8 mouse cellular contexts compared by ENCODE assay signal in genomic region chr15:81236062-81236461, GRCm38 (mm10). TPM values are rescaled to one million over a fixed set of nuclear protein-coding genes. Genes with fewer than 3 reads are reported as not detected.
DNase-seq lines count a peak whose midpoint lies in the region; ATAC-seq and TF ChIP-seq lines count a peak whose summit lies in the region.

No protein-coding gene starts in this region.

- H3K27me3 ChIP-seq in lung, embryonic 16.5 days (ENCODE audit: control insufficient read depth, insufficient read depth, low read depth, low read length): peaks cover 12% of the 10 kb centered on the region
- H3K27me3 ChIP-seq in limb, embryonic 14.5 days (ENCODE audit: control insufficient read depth, insufficient read depth, low read length): no peaks in the 10 kb centered on the region
- no peaks in the 10 kb centered on the region for H3K27me3 ChIP-seq in stomach, embryonic 14.5 days (ENCODE audit: control insufficient read depth, insufficient read depth, low read length)

- peak; percentile 39 for DNase-seq in embryo, embryonic 11 days
- DNase-seq in embryo, embryonic 10 days (ENCODE audit: low spot score): no peak
- DNase-seq in lung, postnatal 14 days: no peak
- no peak for DNase-seq in limb, embryonic 14.5 days (ENCODE audit: low spot score)
- no peak for DNase-seq in ovary, postnatal 10 days (ENCODE audit: low spot score)
- no peak for DNase-seq in adrenal gland, postnatal 25 days

- no peaks in the 10 kb centered on the region for H3K9me3 ChIP-seq in lung, embryonic 16.5 days (ENCODE audit: control insufficient read depth, low read length)
- no peaks in the 10 kb centered on the region for H3K9me3 ChIP-seq in limb, embryonic 14.5 days (ENCODE audit: control insufficient read depth, low read length)
- no peaks in the 10 kb centered on the region for H3K9me3 ChIP-seq in stomach, embryonic 14.5 days (ENCODE audit: control insufficient read depth, low read depth, low read length)

- 10% methylated on average over 8 of the region's 8 CpGs for WGBS in lung, embryonic 16.5 days
- 8% methylated on average over 8 of the region's 8 CpGs for WGBS in limb, embryonic 14.5 days
- WGBS in stomach, embryonic 14.5 days: 4% methylated on average over 8 of the region's 8 CpGs

- H3K9ac ChIP-seq in lung, embryonic 16.5 days (ENCODE audit: low read length): peak overlapping the region; percentile 56
- peak overlapping the region; percentile 54; the same call in 1 of the 2 replicates for H3K9ac ChIP-seq in limb, embryonic 14.5 days (ENCODE audit: low read depth, low read length, severe bottlenecking)
- no peak overlapping the region for H3K9ac ChIP-seq in stomach, embryonic 14.5 days (replicated peaks; ENCODE audit: low read depth, low read length)

- H3K4me3 ChIP-seq in lung, embryonic 16.5 days (ENCODE audit: low read length): peak overlapping the region; percentile 44
- H3K4me3 ChIP-seq in limb, embryonic 14.5 days (replicated peaks; ENCODE audit: low read length): peak overlapping the region; percentile 41
- peak overlapping the region; percentile 30 for H3K4me3 ChIP-seq in stomach, embryonic 14.5 days (ENCODE audit: low read depth, low read length)

- peaks cover 12% of the 10 kb centered on the region for H3K4me1 ChIP-seq in lung, embryonic 16.5 days (replicated peaks; ENCODE audit: control insufficient read depth, insufficient read depth, low read length)
- H3K4me1 ChIP-seq in limb, embryonic 14.5 days (ENCODE audit: control insufficient read depth, insufficient read depth, low read length): peaks cover 5% of the 10 kb centered on the region; the same call in 1 of the 2 replicates
- 0 out of 2 replicates have a peak, but pooled peaks cover 7% of the 10 kb centered on the region for H3K4me1 ChIP-seq in stomach, embryonic 14.5 days (ENCODE audit: control insufficient read depth, insufficient read depth, low read length)

- ATAC-seq in lung, embryonic 16.5 days (ENCODE audit: low read depth): peak; percentile 45; the same call in 1 of the 2 replicates
- no peak for ATAC-seq in limb, embryonic 14.5 days (ENCODE audit: low FRiP score, low read depth)
- ATAC-seq in stomach, embryonic 14.5 days (ENCODE audit: insufficient number of reproducible peaks, insufficient read depth, low FRiP score, low read depth): no peak

- H3K4me2 ChIP-seq in lung, embryonic 16.5 days (ENCODE audit: low read depth, low read length): peak overlapping the region; percentile 63
- H3K4me2 ChIP-seq in limb, embryonic 14.5 days (replicated peaks; ENCODE audit: low read depth, low read length, severe bottlenecking): peak overlapping the region; percentile 80
- peak overlapping the region; percentile 48 for H3K4me2 ChIP-seq in stomach, embryonic 14.5 days (replicated peaks; ENCODE audit: low read depth, low read length)

- no peak overlapping the region for H3K27ac ChIP-seq in lung, embryonic 16.5 days (ENCODE audit: low read length)
- H3K27ac ChIP-seq in limb, embryonic 14.5 days (replicated peaks; ENCODE audit: low read depth, low read length): no peak overlapping the region
- no peak overlapping the region for H3K27ac ChIP-seq in stomach, embryonic 14.5 days (ENCODE audit: low read length)

- TF ChIP-seq POLR2A in limb, embryonic 14.5 days (IDR thresholded peaks at IDR 0.05; ENCODE audit: borderline replicate concordance, extremely low read depth, insufficient read depth, insufficient read length): no peak

- no peaks in the 10 kb centered on the region for H3K36me3 ChIP-seq in lung, embryonic 16.5 days (ENCODE audit: control insufficient read depth, insufficient read depth, low read length)
- no peaks in the 10 kb centered on the region for H3K36me3 ChIP-seq in limb, embryonic 14.5 days (ENCODE audit: control insufficient read depth, insufficient read depth, low read length)
- H3K36me3 ChIP-seq in stomach, embryonic 14.5 days (ENCODE audit: control insufficient read depth, insufficient read depth, low read length): no peaks in the 10 kb centered on the region

RNA-seq across cellular contexts. Expression of gene Mchr1, which starts 0.8 kb away (rescaled TPM):
- 1.2 and 1.6 TPM in 2 replicates for polyA plus RNA-seq in lung, embryonic 16.5 days (2015; fragmentation: Nextera tagmentation; extraction: Ambion mirVana)
- 1.6 and 1.7 TPM in 2 replicates for polyA plus RNA-seq in limb, embryonic 14.5 days (2012; rRNA removed)
- 0.93 and 1.2 TPM in 2 replicates for polyA plus RNA-seq in limb, embryonic 14.5 days (2014; fragmentation: Nextera tagmentation; extraction: Ambion mirVana)
- 0.26 and 1.0 TPM in 2 replicates for polyA plus RNA-seq in stomach, embryonic 14.5 days (2014; fragmentation: Nextera tagmentation; extraction: Ambion mirVana)
- total RNA-seq in adrenal gland, postnatal 25 days (2021): 0.52 TPM in 1 of 2 replicates, not detected in the other

RNA-seq across cellular contexts. Expression of gene Mrtfa, which starts 45.5 kb away (rescaled TPM):
- 24.9 and 25.3 TPM in 2 replicates for polyA plus RNA-seq in lung, embryonic 16.5 days (2015; fragmentation: Nextera tagmentation; extraction: Ambion mirVana)
- 29.8 and 39.1 TPM in 2 replicates for polyA plus RNA-seq in limb, embryonic 14.5 days (2012; rRNA removed)
- 25.2 and 30.0 TPM in 2 replicates for polyA plus RNA-seq in limb, embryonic 14.5 days (2014; fragmentation: Nextera tagmentation; extraction: Ambion mirVana)
- 36.1 and 39.3 TPM in 2 replicates for polyA plus RNA-seq in stomach, embryonic 14.5 days (2014; fragmentation: Nextera tagmentation; extraction: Ambion mirVana)
- 27.2 and 27.4 TPM in 2 replicates for total RNA-seq in adrenal gland, postnatal 25 days (2021)
